Mouse (Mus musculus) CH12.LX (cell line): ENCODE measurements around the gene Pon3. TPM values are rescaled to one million over a fixed set of nuclear protein-coding genes. Genes with fewer than 3 reads are reported as not detected.

Experiments used
- DNase-seq: peaks from one replicate; pipeline ENCODE4 v3.0.0-alpha.2; 2013; ENCODE audit errors: extremely low read depth
- H3K27ac ChIP-seq: 2 replicates; pipeline ENCODE4 v1.5.1; 2012; ENCODE audit warnings: low read depth, mild to moderate bottlenecking, control low read depth, moderate library complexity; ENCODE audit not compliant: insufficient read depth
- H3K27me3 ChIP-seq: replicated peaks from 2 replicates; pipeline ENCODE3; 2012; ENCODE audit warnings: inconsistent platforms
- H3K36me3 ChIP-seq, 2 experiments: replicated peaks in 1 of 2; 2 replicates each; pipeline versions ENCODE3 to v1.6.1; 2012; ENCODE audit warnings: inconsistent platforms in 1 of 2, low read length in 1 of 2, mild to moderate bottlenecking in 1 of 2, mixed read lengths in 1 of 2, moderate library complexity in 1 of 2; ENCODE audit not compliant: control insufficient read depth in 1 of 2, insufficient read depth in 1 of 2
- H3K4me1 ChIP-seq, 2 experiments: 2 replicates each; pipeline ENCODE4 v1.6.1; 2012; ENCODE audit warnings: inconsistent platforms in 1 of 2, moderate library complexity in 1 of 2; ENCODE audit not compliant: insufficient read depth in 2 of 2, control insufficient read depth in 1 of 2
- H3K4me2 ChIP-seq: 2 replicates; pipeline ENCODE4 v1.6.1; 2012; ENCODE audit warnings: low read depth, mild to moderate bottlenecking, control low read depth; ENCODE audit not compliant: poor library complexity, insufficient read depth, severe bottlenecking
- H3K4me3 ChIP-seq, 3 experiments: fragments of 150-350 bp in 1 of 3; sonication (generic) in 1 of 3; replicated peaks in 1 of 3; 2 replicates each; pipeline versions ENCODE3 to v1.5.1; 2011 to 2012; ENCODE audit warnings: low read depth in 2 of 3, low read length in 2 of 3, mild to moderate bottlenecking in 2 of 3, moderate library complexity in 2 of 3, control low read depth in 1 of 3, improper control_type of control experiment in 1 of 3, inconsistent platforms in 1 of 3, mixed read lengths in 1 of 3; ENCODE audit not compliant: poor library complexity in 1 of 3
- H3K79me2 ChIP-seq: replicated peaks from 2 replicates; pipeline ENCODE4 v1.6.1; 2012; ENCODE audit warnings: mild to moderate bottlenecking, moderate library complexity; ENCODE audit not compliant: control insufficient read depth, poor library complexity, insufficient read depth, severe bottlenecking; ENCODE audit errors: extremely low read depth
- H3K9ac ChIP-seq: 2 replicates; pipeline ENCODE4 v1.6.1; 2012; ENCODE audit warnings: low read depth, mild to moderate bottlenecking, control low read depth, moderate library complexity; ENCODE audit not compliant: insufficient read depth
- H3K9me3 ChIP-seq: replicated peaks from 2 replicates; pipeline ENCODE3; 2012; ENCODE audit warnings: low read length, inconsistent platforms, mixed read lengths
- BHLHE40 ChIP-seq: IDR thresholded peaks from 2 replicates; pipeline ENCODE4 v1.6.1; 2011; ENCODE audit warnings: mild to moderate bottlenecking, low read depth, low read length, improper control_type of control experiment
- CHD1 ChIP-seq: IDR thresholded peaks from 2 replicates; pipeline ENCODE4 v1.6.1; 2012; ENCODE audit warnings: low read depth, low read length, improper control_type of control experiment, inconsistent platforms
- CTCF ChIP-seq, 2 experiments: IDR thresholded peaks in 1 of 2; conservative IDR thresholded peaks in 1 of 2; 2 replicates each; pipeline ENCODE4 v1.5.1; 2011 to 2012; ENCODE audit warnings: low read depth in 2 of 2, low read length in 2 of 2, improper control_type of control experiment in 1 of 2, inconsistent platforms in 1 of 2, mild to moderate bottlenecking in 1 of 2, moderate library complexity in 1 of 2
- E2F4 ChIP-seq: IDR thresholded peaks from 2 replicates; pipeline ENCODE4 v1.6.1; 2011; ENCODE audit warnings: low read depth, low read length, improper control_type of control experiment; ENCODE audit not compliant: insufficient replicate concordance
- EP300 ChIP-seq: IDR thresholded peaks from 2 replicates; pipeline ENCODE4 v1.6.1; 2011; ENCODE audit warnings: low read length, improper control_type of control experiment
- IRF4 ChIP-seq: IDR thresholded peaks from 2 replicates; pipeline ENCODE4 v1.6.1; 2014; ENCODE audit warnings: low read depth, mild to moderate bottlenecking, inconsistent platforms, low read length, improper control_type of control experiment
- JUN ChIP-seq: IDR thresholded peaks from 2 replicates; pipeline ENCODE4 v1.6.1; 2011; ENCODE audit warnings: low read depth, mild to moderate bottlenecking, low read length, improper control_type of control experiment, moderate library complexity; ENCODE audit not compliant: insufficient read depth
- MAFK ChIP-seq: IDR thresholded peaks from 2 replicates; pipeline ENCODE4 v1.6.1; 2011; ENCODE audit warnings: low read length, improper control_type of control experiment; ENCODE audit not compliant: insufficient replicate concordance
- MAX ChIP-seq: IDR thresholded peaks from 2 replicates; pipeline ENCODE4 v1.6.1; 2011; ENCODE audit warnings: low read length, improper control_type of control experiment
- MEF2A ChIP-seq: IDR thresholded peaks from 2 replicates; pipeline ENCODE4 v1.6.1; 2014; ENCODE audit warnings: low read depth, mild to moderate bottlenecking, inconsistent platforms, low read length, improper control_type of control experiment, borderline replicate concordance
- MXI1 ChIP-seq: IDR thresholded peaks from 2 replicates; pipeline ENCODE4 v1.6.1; 2011; ENCODE audit warnings: mild to moderate bottlenecking, low read depth, low read length, improper control_type of control experiment
- MYC ChIP-seq: IDR thresholded peaks from 2 replicates; pipeline ENCODE4 v1.6.1; 2011; ENCODE audit warnings: low read depth, mild to moderate bottlenecking, improper control_type of control experiment, low read length
- NELFE ChIP-seq: IDR thresholded peaks from 2 replicates; pipeline ENCODE4 v1.6.1; 2011; ENCODE audit warnings: low read depth, low read length, improper control_type of control experiment
- NRF1 ChIP-seq: IDR thresholded peaks from 2 replicates; pipeline ENCODE4 v1.6.1; 2014; ENCODE audit warnings: low read depth, mild to moderate bottlenecking, inconsistent platforms, low read length, improper control_type of control experiment, moderate library complexity
- RAD21 ChIP-seq: IDR thresholded peaks from 2 replicates; pipeline ENCODE4 v1.6.1; 2011; ENCODE audit warnings: low read depth, mild to moderate bottlenecking, low read length, improper control_type of control experiment, moderate library complexity
- SIN3A ChIP-seq: IDR thresholded peaks from 2 replicates; pipeline ENCODE4 v1.6.1; 2012; ENCODE audit warnings: low read length, improper control_type of control experiment, inconsistent platforms
- TBP ChIP-seq: conservative IDR thresholded peaks from 2 replicates; pipeline ENCODE4 v1.6.1; 2011; ENCODE audit warnings: low read depth, low read length, improper control_type of control experiment
- UBTF ChIP-seq: IDR thresholded peaks from 2 replicates; pipeline ENCODE4 v1.6.1; 2012; ENCODE audit warnings: low read depth, mild to moderate bottlenecking, inconsistent platforms, low read length, improper control_type of control experiment, moderate library complexity
- ZNF384 ChIP-seq: IDR thresholded peaks from 2 replicates; pipeline ENCODE4 v1.6.1; 2012; ENCODE audit warnings: low read depth, low read length, improper control_type of control experiment, inconsistent platforms
- dilution Hi-C: fragments of 300-500 bp; cut with MboI; formaldehyde crosslinking; loops from 2 replicates; pipeline ENCODE4 v1.14.3; 2020; ENCODE audit warnings: low sequenced_read_pairs; ENCODE audit not compliant: extremely low pct_unique_long_range_greater_than_20kb, extremely low pct_ligation_motif_present
- in situ Hi-C: fragments of 300-500 bp; cut with MboI; formaldehyde crosslinking; loops from 3 replicates; pipeline ENCODE4 v1.14.3; 2019; ENCODE audit warnings: low sequenced_read_pairs, low pct_ligation_motif_present, low pct_unique_long_range_greater_than_20kb, mixed read lengths
- polyA plus RNA-seq: library from polyadenylated mRNA; unstranded; fragments of >175 nt; gene quantifications from 2 replicates; pipeline ENCODE4 v1.2.1, GENCODE M21; 2012; ENCODE audit warnings: low read depth; ENCODE audit not compliant: insufficient read length
- total RNA-seq, 2 experiments: library from RNA; depleted of rRNA; stranded (reverse); fragments of 300-350 nt in 1 of 2; fragments of >200 nt in 1 of 2; gene quantifications; 2 replicates each; pipeline ENCODE4 v1.2.3; 2012 to 2014

Pon3 gene
- total and polyA plus RNA-seq, 3 experiments, result 13.4 to 33.1 (median 27.5) TPM

DNA sequence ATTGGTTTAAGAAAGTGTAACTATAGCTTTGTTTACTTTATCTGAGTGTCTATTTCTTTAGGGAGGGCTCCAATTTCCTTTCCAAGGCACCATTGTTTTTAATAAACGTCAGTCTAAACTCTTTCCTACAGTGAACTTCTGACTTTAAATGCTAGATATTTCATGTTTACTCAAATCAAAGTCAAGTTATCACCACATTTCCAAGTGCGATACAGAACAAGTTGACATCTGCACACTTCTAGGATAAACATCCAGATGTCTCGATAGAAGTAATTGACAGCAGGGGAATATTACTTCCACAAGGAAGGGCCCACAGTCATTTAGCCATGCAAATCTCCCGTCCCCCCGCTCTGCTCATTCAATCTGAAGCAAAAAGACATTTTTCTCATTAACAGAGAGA lies 21.9 kb upstream of the Pon3 start:
- DNase-seq, result no peak
- H3K27me3 ChIP-seq, result no peaks in the 10 kb centered on the region
- dilution Hi-C loops (no loop called here), in situ Hi-C loops (no loop called here)
- peaks cover 4 to 46% of the 10 kb centered on the region in 2 experiments for H3K4me1 ChIP-seq
- H3K27ac ChIP-seq, result no peak overlapping the region
- no peaks in the 10 kb centered on the region for H3K79me2 ChIP-seq
- TF ChIP-seq MXI1 (no peak), CTCF (conservative IDR thresholded peaks at IDR 0.05 in 1 of 2, IDR thresholded peaks at IDR 0.05 in 1 of 2; ENCODE audit: low read depth in 2 of 2, low read length in 2 of 2) (no peak), SIN3A (no peak), MAFK (no peak), EP300 (no peak), TBP (no peak), NELFE (no peak), JUN (no peak), E2F4 (no peak), BHLHE40 (no peak), UBTF (no peak), MYC (no peak), CHD1 (no peak), MEF2A (no peak), MAX (no peak), ZNF384 (no peak), NRF1 (no peak), RAD21 (no peak)
- no peaks in the 10 kb centered on the region for H3K9me3 ChIP-seq
- H3K4me2 ChIP-seq, result no peak overlapping the region
- peaks cover 18 to 70% of the 10 kb centered on the region in 2 experiments for H3K36me3 ChIP-seq
- H3K4me3 ChIP-seq, result no peak overlapping the region
- no peak overlapping the region for H3K9ac ChIP-seq

DNA sequence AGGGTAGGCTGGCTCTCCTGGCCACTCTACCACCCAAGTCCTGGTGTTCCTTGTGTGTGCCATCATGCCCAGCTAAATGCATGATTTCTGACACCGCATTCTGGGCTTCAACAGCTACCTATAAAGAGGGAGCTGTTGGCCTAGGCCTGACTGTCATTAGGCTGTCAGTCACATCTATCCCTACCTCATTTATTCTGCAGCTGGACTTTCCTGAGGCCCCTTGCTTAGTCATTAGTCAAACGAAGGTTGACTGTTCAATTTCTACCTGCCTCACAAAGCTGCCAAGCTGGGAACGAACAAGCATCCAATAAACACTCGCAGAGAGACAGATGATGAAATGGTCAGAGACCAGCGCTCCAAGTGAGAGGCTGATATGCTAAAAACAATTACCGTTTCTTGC lies 13.6 kb upstream of the Pon3 start:
- Histone ChIP-seq H3K4me1 (peaks cover 6 to 25% of the 10 kb centered on the region in 2 experiments; a peak in 3 of 4 replicates), H3K36me3 (peaks cover 38 to 78% of the 10 kb centered on the region in 2 experiments), H3K27ac (no peak overlapping the region), H3K9ac (no peak overlapping the region), H3K9me3 (no peaks in the 10 kb centered on the region), H3K79me2 (no peaks in the 10 kb centered on the region), H3K4me3 (no peak overlapping the region), H3K4me2 (no peak overlapping the region), H3K27me3 (no peaks in the 10 kb centered on the region)
- dilution Hi-C loops, result no loop called here
- TF ChIP-seq NELFE, result no peak
- no peak for TF ChIP-seq IRF4
- in situ Hi-C loops, result no loop called here
- DNase-seq, result no peak
